Mouse (Mus musculus) forebrain, embryonic 15.5 days (tissue): Measurements from ENCODE around the gene Tppp3. TPM values are rescaled to one million over a fixed set of nuclear protein-coding genes. Genes with fewer than 3 reads are reported as not detected.

Experiments used
- polyA plus RNA-seq: library from polyadenylated mRNA; unstranded; fragments of >200 nt; fragmentation: Nextera tagmentation; extraction: Ambion mirVana; gene quantifications from 2 replicates; pipeline ENCODE4 v1.2.1, GENCODE M21; 2015

The Tppp3 gene
- polyA plus RNA-seq, 1 experiment from 2014 or later: 54.8 TPM

Other genes starting within 250 kb of the Tppp3 start
- gene D230025D16Rik, start 246.4 kb downstream of the Tppp3 start, polyA plus RNA-seq: 32.5 and 33.1 TPM in 2 replicates
- 2.9 and 3.0 TPM in 2 replicates for gene B3gnt9, start 216.4 kb downstream of the Tppp3 start, polyA plus RNA-seq
- gene Tradd, start 206.9 kb downstream of the Tppp3 start, polyA plus RNA-seq: 21.1 and 23.7 TPM in 2 replicates
- gene Fbxl8, start 206.9 kb downstream of the Tppp3 start, polyA plus RNA-seq: 0.72 and 0.85 TPM in 2 replicates
- gene Hsf4, start 201.7 kb downstream of the Tppp3 start, polyA plus RNA-seq: 0.15 and 0.34 TPM in 2 replicates
- 2.0 and 2.2 TPM in 2 replicates for gene Nol3, start 195.4 kb downstream of the Tppp3 start, polyA plus RNA-seq
- 96.2 and 101 TPM in 2 replicates for gene 4931428F04Rik, start 181.7 kb downstream of the Tppp3 start, polyA plus RNA-seq
- 10.1 and 11.9 TPM in 2 replicates for gene Exoc3l, start 175.4 kb downstream of the Tppp3 start, polyA plus RNA-seq
- 44.2 and 48.1 TPM in 2 replicates for gene E2f4, start 173.9 kb downstream of the Tppp3 start, polyA plus RNA-seq
- 0.84 and 0.98 TPM in 2 replicates for gene Elmo3, start 165.9 kb downstream of the Tppp3 start, polyA plus RNA-seq
- gene Lrrc29, start 145.2 kb downstream of the Tppp3 start, polyA plus RNA-seq: 0.59 and 0.83 TPM in 2 replicates
- 116 and 120 TPM in 2 replicates for gene Tmem208, start 145.2 kb downstream of the Tppp3 start, polyA plus RNA-seq
- gene Fhod1, start 123.6 kb downstream of the Tppp3 start, polyA plus RNA-seq: 0.34 and 0.48 TPM in 2 replicates
- gene Slc9a5, start 122.7 kb downstream of the Tppp3 start, polyA plus RNA-seq: 6.9 and 7.9 TPM in 2 replicates
- gene Plekhg4, start 98.3 kb downstream of the Tppp3 start, polyA plus RNA-seq: 1.1 and 1.7 TPM in 2 replicates
- gene Kctd19, start 58.0 kb downstream of the Tppp3 start, polyA plus RNA-seq: 0.10 TPM in 1 of 2 replicates, not detected in the other
- gene Lrrc36, start 58.0 kb downstream of the Tppp3 start, polyA plus RNA-seq: 0.52 and 0.88 TPM in 2 replicates
- gene Zdhhc1, start 25.4 kb upstream of the Tppp3 start, polyA plus RNA-seq: 28.8 and 31.3 TPM in 2 replicates
- gene Hsd11b2, start 47.2 kb upstream of the Tppp3 start, polyA plus RNA-seq: 1.4 and 1.7 TPM in 2 replicates
- gene Atp6v0d1, start 94.5 kb upstream of the Tppp3 start, polyA plus RNA-seq: 184 and 193 TPM in 2 replicates
- gene Ripor1, start 133.7 kb upstream of the Tppp3 start, polyA plus RNA-seq: 26.5 and 29.0 TPM in 2 replicates
- gene Ctcf, start 165.0 kb upstream of the Tppp3 start, polyA plus RNA-seq: 150 and 152 TPM in 2 replicates
- gene Agrp, start 165.9 kb upstream of the Tppp3 start, polyA plus RNA-seq: 0.47 and 0.69 TPM in 2 replicates
- 12.1 and 12.3 TPM in 2 replicates for gene Carmil2, start 214.7 kb upstream of the Tppp3 start, polyA plus RNA-seq
- 105 and 107 TPM in 2 replicates for gene Acd, start 229.6 kb upstream of the Tppp3 start, polyA plus RNA-seq
- 47.1 and 52.0 TPM in 2 replicates for gene Pard6a, start 229.6 kb upstream of the Tppp3 start, polyA plus RNA-seq
- 0.15 TPM in 1 of 2 replicates, not detected in the other for gene 4933405L10Rik, start 236.1 kb upstream of the Tppp3 start, polyA plus RNA-seq
- gene Enkd1, start 236.7 kb upstream of the Tppp3 start, polyA plus RNA-seq: 17.3 and 19.3 TPM in 2 replicates